Mouse (Mus musculus) forebrain, embryonic 12.5 days (tissue): Measurements from ENCODE around the gene Itgb2l. TPM values are rescaled to one million over a fixed set of nuclear protein-coding genes. Genes with fewer than 3 reads are reported as not detected.

Experiments used
- ATAC-seq: fragments of 200-750 bp; cut with Nextera tagmentation; 2 replicates; pipeline ENCODE4 v1.8.0; 2017; ENCODE audit warnings: moderate TSS enrichment; ENCODE audit not compliant: low FRiP score
- H3K27ac ChIP-seq: fragments of 300-500 bp; sonication (generic); 2 replicates; pipeline ENCODE4 v1.5.1; 2016; ENCODE audit warnings: mild to moderate bottlenecking
- H3K27me3 ChIP-seq: fragments of 300-500 bp; sonication (generic); 2 replicates; pipeline ENCODE4 v1.6.1; 2016; ENCODE audit warnings: mild to moderate bottlenecking
- H3K36me3 ChIP-seq: fragments of 300-500 bp; sonication (generic); replicated peaks from 2 replicates; pipeline ENCODE4 v1.6.1; 2016; ENCODE audit warnings: mild to moderate bottlenecking
- H3K4me1 ChIP-seq: fragments of 300-500 bp; sonication (generic); 2 replicates; pipeline ENCODE4 v1.6.1; 2016
- H3K4me2 ChIP-seq: fragments of 300-500 bp; sonication (generic); 2 replicates; pipeline ENCODE4 v1.6.1; 2016; ENCODE audit warnings: mild to moderate bottlenecking, moderate library complexity
- H3K4me3 ChIP-seq: fragments of 300-500 bp; sonication (generic); replicated peaks from 2 replicates; pipeline ENCODE4 v1.5.1; 2016; ENCODE audit warnings: mild to moderate bottlenecking
- H3K9ac ChIP-seq: fragments of 300-500 bp; sonication (generic); 2 replicates; pipeline ENCODE4 v1.6.1; 2016; ENCODE audit warnings: mild to moderate bottlenecking
- H3K9me3 ChIP-seq: fragments of 300-500 bp; sonication (generic); 2 replicates; pipeline ENCODE4 v1.6.1; 2016
- WGBS: fragments of 180-500 bp; shearing (Covaris S2); methylation state at CpG from one replicate; pipeline ENCODE4 v1.1.7; 2016; 5-methylcytosine and 5-hydroxymethylcytosine counted together
- polyA plus RNA-seq: library from polyadenylated mRNA; unstranded; fragments of >200 nt; fragmentation: Nextera tagmentation; extraction: Ambion mirVana; gene quantifications from 2 replicates; pipeline ENCODE4 v1.2.1, GENCODE M21; 2016

The Itgb2l gene
- polyA plus RNA-seq, 1 experiment from 2014 or later = not detected

GRCm38 (mm10) chr16:96408064-96408465 is 35.4 kb downstream of the Itgb2l start:
- H3K4me2 ChIP-seq = no peak overlapping the region
- 23% methylated on average over 4 of the region's 4 CpGs for WGBS
- no peaks in the 10 kb centered on the region for H3K36me3 ChIP-seq
- no peak overlapping the region for H3K27ac ChIP-seq
- 0 out of 2 replicates have a peak, but pooled peaks cover 4% of the 10 kb centered on the region for H3K4me1 ChIP-seq
- H3K4me3 ChIP-seq = no peak overlapping the region
- ATAC-seq = no peak
- no peak overlapping the region for H3K9ac ChIP-seq
- no peaks in the 10 kb centered on the region for H3K9me3 ChIP-seq
- H3K27me3 ChIP-seq = no peaks in the 10 kb centered on the region

- 73% methylated on average over 4 of the region's 4 CpGs for WGBS
- 0 out of 2 replicates have a peak, but pooled peaks cover 9% of the 10 kb centered on the region for H3K4me1 ChIP-seq
- ATAC-seq = no peak
- H3K27ac ChIP-seq = no peak overlapping the region
- H3K4me3 ChIP-seq = no peak overlapping the region
- H3K9me3 ChIP-seq = no peaks in the 10 kb centered on the region
- H3K4me2 ChIP-seq = no peak overlapping the region
- no peaks in the 10 kb centered on the region for H3K27me3 ChIP-seq
- no peak overlapping the region for H3K9ac ChIP-seq
- H3K36me3 ChIP-seq = no peaks in the 10 kb centered on the region
Observed at GRCm38 (mm10) chr16:96406312-96406711, 37.1 kb downstream of the Itgb2l start.

GRCm38 (mm10) chr16:96402294-96402693 is 41.1 kb downstream of the Itgb2l start:
- no peak for ATAC-seq
- WGBS = 68% methylated on average over 6 of the region's 6 CpGs
- H3K9ac ChIP-seq = no peak overlapping the region

GRCm38 (mm10) chr16:96400046-96400445 is 43.4 kb downstream of the Itgb2l start:
- WGBS = 69% methylated on average over 4 of the region's 4 CpGs
- ATAC-seq = no peak
- no peak overlapping the region for H3K4me3 ChIP-seq

More at GRCm38 (mm10) chr16:96402294-96402693, 41.1 kb downstream of the Itgb2l start:
- Histone ChIP-seq H3K36me3 (no peaks in the 10 kb centered on the region), H3K9me3 (no peaks in the 10 kb centered on the region), H3K27me3 (no peaks in the 10 kb centered on the region), H3K4me2 (no peak overlapping the region), H3K27ac (no peak overlapping the region), H3K4me3 (no peak overlapping the region), H3K4me1 (0 out of 2 replicates have a peak, but pooled peaks cover 5% of the 10 kb centered on the region)

GRCm38 (mm10) chr16:96398806-96399205 is 44.6 kb downstream of the Itgb2l start:
- H3K4me2 ChIP-seq = no peak overlapping the region
- H3K4me1 ChIP-seq = 0 out of 2 replicates have a peak, but pooled peaks cover 5% of the 10 kb centered on the region
- H3K9me3 ChIP-seq = no peaks in the 10 kb centered on the region
- H3K36me3 ChIP-seq = no peaks in the 10 kb centered on the region
- WGBS = 84% methylated on average over 3 of the region's 3 CpGs
- no peak overlapping the region for H3K9ac ChIP-seq
- no peak overlapping the region for H3K4me3 ChIP-seq
- no peaks in the 10 kb centered on the region for H3K27me3 ChIP-seq
- ATAC-seq = no peak
- H3K27ac ChIP-seq = no peak overlapping the region

More at GRCm38 (mm10) chr16:96400046-96400445, 43.4 kb downstream of the Itgb2l start:
- Histone ChIP-seq H3K36me3 (no peaks in the 10 kb centered on the region), H3K4me2 (no peak overlapping the region), H3K9ac (no peak overlapping the region), H3K4me1 (0 out of 2 replicates have a peak, but pooled peaks cover 5% of the 10 kb centered on the region), H3K27me3 (no peaks in the 10 kb centered on the region), H3K9me3 (no peaks in the 10 kb centered on the region), H3K27ac (no peak overlapping the region)

- Histone ChIP-seq H3K4me2 (no peak overlapping the region), H3K27ac (no peak overlapping the region), H3K9me3 (no peaks in the 10 kb centered on the region), H3K9ac (no peak overlapping the region), H3K4me3 (no peak overlapping the region), H3K27me3 (no peaks in the 10 kb centered on the region), H3K36me3 (no peaks in the 10 kb centered on the region), H3K4me1 (no peaks in the 10 kb centered on the region)
- WGBS = 82% methylated on average over 9 of the region's 9 CpGs
- ATAC-seq = no peak
Observed at GRCm38 (mm10) chr16:96396013-96396650, 47.3 kb downstream of the Itgb2l start.

- no peak overlapping the region for H3K9ac ChIP-seq
- H3K4me1 ChIP-seq = no peaks in the 10 kb centered on the region
- no peaks in the 10 kb centered on the region for H3K27me3 ChIP-seq
- no peak overlapping the region for H3K27ac ChIP-seq
- WGBS = 76% methylated on average over 4 of the region's 4 CpGs
- no peak overlapping the region for H3K4me3 ChIP-seq
- ATAC-seq = no peak
- no peaks in the 10 kb centered on the region for H3K36me3 ChIP-seq
- H3K9me3 ChIP-seq = no peaks in the 10 kb centered on the region
- H3K4me2 ChIP-seq = no peak overlapping the region
Observed at GRCm38 (mm10) chr16:96395516-96395915, 47.9 kb downstream of the Itgb2l start.

- Histone ChIP-seq H3K27ac (no peak overlapping the region), H3K4me3 (no peak overlapping the region), H3K4me2 (no peak overlapping the region), H3K36me3 (no peaks in the 10 kb centered on the region), H3K9ac (no peak overlapping the region), H3K27me3 (no peaks in the 10 kb centered on the region), H3K4me1 (no peaks in the 10 kb centered on the region), H3K9me3 (no peaks in the 10 kb centered on the region)
- ATAC-seq = no peak
Observed at GRCm38 (mm10) chr16:96391070-96391469, 52.3 kb downstream of the Itgb2l start.

GRCm38 (mm10) chr16:96388481-96388880 is 54.9 kb downstream of the Itgb2l start:
- no peak overlapping the region for H3K4me2 ChIP-seq
- H3K36me3 ChIP-seq = no peaks in the 10 kb centered on the region
- H3K27me3 ChIP-seq = no peaks in the 10 kb centered on the region
- no peak overlapping the region for H3K9ac ChIP-seq
- no peaks in the 10 kb centered on the region for H3K4me1 ChIP-seq
- no peaks in the 10 kb centered on the region for H3K9me3 ChIP-seq
- no peak overlapping the region for H3K4me3 ChIP-seq
- no peak for ATAC-seq
- H3K27ac ChIP-seq = no peak overlapping the region
- WGBS = 85% methylated on average over 5 of the region's 5 CpGs

- no peak overlapping the region for H3K9ac ChIP-seq
Observed at GRCm38 (mm10) chr16:96387685-96388371, 55.6 kb downstream of the Itgb2l start.

GRCm38 (mm10) chr16:96384741-96385140 is 58.7 kb downstream of the Itgb2l start:
- Histone ChIP-seq H3K9me3 (no peaks in the 10 kb centered on the region), H3K4me2 (no peak overlapping the region), H3K9ac (no peak overlapping the region), H3K4me1 (no peaks in the 10 kb centered on the region), H3K27me3 (no peaks in the 10 kb centered on the region), H3K4me3 (no peak overlapping the region), H3K36me3 (no peaks in the 10 kb centered on the region), H3K27ac (no peak overlapping the region)
- no peak for ATAC-seq

More at GRCm38 (mm10) chr16:96387685-96388371, 55.6 kb downstream of the Itgb2l start:
- Histone ChIP-seq H3K27me3 (no peaks in the 10 kb centered on the region), H3K9me3 (no peaks in the 10 kb centered on the region), H3K4me2 (no peak overlapping the region), H3K4me3 (no peak overlapping the region), H3K4me1 (no peaks in the 10 kb centered on the region), H3K36me3 (no peaks in the 10 kb centered on the region), H3K27ac (no peak overlapping the region)
- ATAC-seq = no peak
- WGBS = 90% methylated on average over 6 of the region's 6 CpGs

- Histone ChIP-seq H3K4me3 (no peak overlapping the region), H3K9me3 (no peaks in the 10 kb centered on the region), H3K9ac (no peak overlapping the region), H3K4me1 (no peaks in the 10 kb centered on the region), H3K27ac (no peak overlapping the region), H3K36me3 (no peaks in the 10 kb centered on the region), H3K27me3 (no peaks in the 10 kb centered on the region), H3K4me2 (no peak overlapping the region)
- WGBS = 90% methylated on average over 5 of the region's 5 CpGs
- no peak for ATAC-seq
Observed at GRCm38 (mm10) chr16:96382496-96383181, 60.8 kb downstream of the Itgb2l start.
